Mouse (Mus musculus) small intestine, adult 2 months (tissue): ENCODE data around the gene Rassf3. TPM values are rescaled to one million over a fixed set of nuclear protein-coding genes. Genes with fewer than 3 reads are reported as not detected.
A peak's percentile ranks its signal among the peaks of the same experiment; 100 is the strongest.

ENCODE experiments used
- H3K27ac ChIP-seq: fragments of 200-500 bp; 2 replicates; pipeline ENCODE4 v1.5.1; 2012; ENCODE audit warnings: low read depth, low read length, control low read depth, inconsistent platforms; ENCODE audit not compliant: insufficient read depth
- H3K27me3 ChIP-seq: fragments of 200-500 bp; 2 replicates; pipeline ENCODE4 v1.6.1; 2012; ENCODE audit warnings: mild to moderate bottlenecking, moderate library complexity, low read length, inconsistent platforms; ENCODE audit not compliant: control insufficient read depth, insufficient read depth
- H3K36me3 ChIP-seq: fragments of 200-500 bp; 2 replicates; pipeline ENCODE4 v1.6.1; 2012; ENCODE audit warnings: mild to moderate bottlenecking, low read length, control low read depth, inconsistent platforms; ENCODE audit not compliant: control insufficient read depth, insufficient read depth
- H3K4me1 ChIP-seq: fragments of 200-500 bp; 2 replicates; pipeline ENCODE4 v1.6.1; 2012; ENCODE audit warnings: low read length, inconsistent platforms, mixed read lengths; ENCODE audit not compliant: control insufficient read depth, insufficient read depth, insufficient read length
- H3K4me3 ChIP-seq: fragments of 200-500 bp; 2 replicates; pipeline ENCODE4 v1.5.1; 2012; ENCODE audit warnings: low read depth, mild to moderate bottlenecking, control low read depth, inconsistent platforms, low read length, moderate library complexity
- CTCF ChIP-seq: fragments of 200-500 bp; IDR thresholded peaks from 2 replicates; pipeline ENCODE4 v1.5.1; 2012; ENCODE audit warnings: low read depth, mild to moderate bottlenecking, control low read depth, inconsistent platforms, low read length, moderate library complexity, mixed read lengths; ENCODE audit not compliant: insufficient replicate concordance, insufficient read length; ENCODE audit errors: extremely low read depth
- POLR2A ChIP-seq: fragments of 200-500 bp; IDR thresholded peaks from 2 replicates; pipeline ENCODE4 v1.6.1; 2012; ENCODE audit warnings: low read depth, mild to moderate bottlenecking, control low read depth, inconsistent platforms, low read length, moderate library complexity
- WGBS: fragments of 180-500 bp; shearing (Covaris S2); methylation state at CpG from one replicate; pipeline ENCODE4 v1.1.7; 2018; 5-methylcytosine and 5-hydroxymethylcytosine counted together
- polyA plus RNA-seq: library from polyadenylated mRNA; depleted of rRNA; stranded (reverse); fragments of >200 nt; gene quantifications from 2 replicates; pipeline ENCODE4 v1.2.3, GENCODE M21; 2012; rRNA removed

Rassf3 gene
- polyA plus RNA-seq: 16.5 and 25.8 TPM in 2 replicates

DNA sequence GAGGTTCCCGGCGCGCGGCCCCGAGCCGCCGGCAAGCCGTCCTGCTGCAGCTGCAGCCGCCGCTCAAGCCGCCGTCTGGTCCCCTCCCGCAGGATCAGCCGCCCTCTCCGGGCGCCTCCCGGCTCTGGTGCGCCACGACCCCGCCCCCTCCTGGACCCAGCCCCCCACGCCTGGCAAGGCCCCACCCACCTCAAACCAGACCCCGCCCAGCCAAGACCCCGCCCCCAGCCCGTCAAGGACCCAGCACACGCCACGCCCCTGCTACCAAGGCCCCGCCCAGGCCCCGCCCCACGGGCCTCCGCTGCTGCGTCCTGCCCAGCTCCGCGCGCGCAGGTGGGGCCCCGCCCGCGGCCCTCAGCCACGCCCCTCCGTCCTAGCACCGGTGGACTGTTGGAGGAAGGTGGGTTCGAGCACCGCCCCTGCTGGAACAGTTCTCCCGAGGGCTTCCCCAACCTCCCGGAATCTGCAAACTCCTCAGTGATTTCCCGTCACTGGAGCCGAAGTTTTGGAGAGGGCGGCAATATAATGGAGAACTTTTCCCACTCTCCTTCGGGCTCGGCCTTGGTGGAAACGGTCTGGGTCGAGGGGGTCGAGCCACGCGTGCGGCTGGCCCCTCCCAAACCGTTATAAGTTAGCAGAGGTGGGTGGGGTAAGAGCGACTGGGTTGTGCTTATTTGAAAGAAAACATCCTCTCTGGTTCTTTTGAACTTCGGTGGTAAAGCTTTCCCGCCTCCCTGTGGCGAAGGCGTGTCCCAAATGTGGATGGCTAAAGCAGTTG lies at the start of gene Rassf3:
Gene Rassf3 (minus strand): TSS at position 158 of the 778 bp plus-strand sequence.
- H3K27ac ChIP-seq: peak within 1 kb of the TSS; percentile 74
- TF ChIP-seq CTCF (peak; percentile 31; the same call in 1 of the 2 replicates), POLR2A (peak; percentile 91)
- WGBS: 5% methylated on average over 49 of the region's 62 CpGs
- H3K27me3 ChIP-seq: no peaks in the 10 kb centered on the region
- H3K36me3 ChIP-seq: no peaks in the 10 kb centered on the region
- peak within 1 kb of the TSS; percentile 79 for H3K4me3 ChIP-seq
- peaks cover 16% of the 10 kb centered on the region for H3K4me1 ChIP-seq

DNA sequence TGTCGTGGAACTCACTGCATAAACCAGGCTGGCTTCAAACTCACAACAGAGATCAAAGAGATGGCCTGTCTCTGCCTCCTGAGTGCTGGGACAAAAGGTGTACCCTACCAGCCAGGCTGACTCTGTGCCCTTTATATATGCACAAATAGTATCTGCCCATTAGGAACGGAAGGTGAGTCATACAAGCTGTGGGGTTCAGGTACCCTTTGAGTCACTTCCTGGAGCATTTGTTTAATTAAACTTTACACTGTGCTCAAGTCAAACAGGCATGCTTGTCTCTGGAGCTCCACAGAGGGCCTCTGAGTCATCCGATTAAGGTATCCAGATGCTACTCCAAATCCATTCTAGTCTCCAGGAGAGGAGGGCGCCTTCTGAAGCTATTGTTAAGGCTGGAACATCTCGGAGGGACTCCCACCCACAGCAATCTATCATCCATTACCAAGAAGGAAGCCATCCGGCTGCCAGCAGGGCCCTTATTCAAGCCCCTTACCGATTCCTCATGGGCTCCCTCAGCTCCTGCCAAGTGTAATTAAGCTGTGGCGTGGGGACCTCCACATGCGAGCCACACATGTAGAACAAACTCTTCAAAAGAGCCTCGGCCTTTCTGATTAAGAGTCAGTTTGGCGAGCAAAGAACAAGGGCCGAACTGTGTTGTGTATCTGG lies 44.9 kb upstream of the Rassf3 start:
- Histone ChIP-seq H3K27me3 (no peaks in the 10 kb centered on the region), H3K4me1 (peaks cover 12% of the 10 kb centered on the region; the same call in 1 of the 2 replicates), H3K4me3 (no peak overlapping the region), H3K27ac (peak overlapping the region; percentile 78), H3K36me3 (0 out of 2 replicates have a peak, but pooled peaks cover 1% of the 10 kb centered on the region)
- TF ChIP-seq POLR2A (no peak), CTCF (no peak)
- 25% methylated on average over 12 of the region's 12 CpGs for WGBS

DNA sequence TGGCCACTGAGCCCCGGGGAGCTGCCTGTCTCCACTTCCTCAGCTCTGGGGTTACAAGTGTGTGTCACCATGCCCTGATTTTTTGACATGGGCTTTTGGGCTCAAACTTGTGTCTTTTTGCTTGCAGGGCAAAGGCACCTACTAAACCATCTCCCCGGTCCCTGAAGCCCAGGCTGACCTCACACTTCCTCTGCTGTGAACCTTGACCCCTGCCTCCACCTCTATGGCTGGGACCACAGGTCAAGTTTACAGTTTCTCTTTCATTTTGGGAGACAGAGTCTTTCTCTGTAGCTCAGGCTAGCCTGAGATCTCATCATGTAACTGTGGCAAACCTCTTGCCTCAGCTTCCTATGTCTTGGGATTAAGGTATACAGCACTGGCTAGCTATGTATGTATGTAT lies 43.6 kb upstream of the Rassf3 start:
- Histone ChIP-seq H3K4me3 (no peak overlapping the region), H3K4me1 (peaks cover 12% of the 10 kb centered on the region; the same call in 1 of the 2 replicates), H3K27ac (no peak overlapping the region), H3K27me3 (no peaks in the 10 kb centered on the region), H3K36me3 (0 out of 2 replicates have a peak, but pooled peaks cover 1% of the 10 kb centered on the region)
- TF ChIP-seq POLR2A (no peak), CTCF (no peak)
- WGBS: 38% methylated on average over 2 of the region's 2 CpGs

DNA sequence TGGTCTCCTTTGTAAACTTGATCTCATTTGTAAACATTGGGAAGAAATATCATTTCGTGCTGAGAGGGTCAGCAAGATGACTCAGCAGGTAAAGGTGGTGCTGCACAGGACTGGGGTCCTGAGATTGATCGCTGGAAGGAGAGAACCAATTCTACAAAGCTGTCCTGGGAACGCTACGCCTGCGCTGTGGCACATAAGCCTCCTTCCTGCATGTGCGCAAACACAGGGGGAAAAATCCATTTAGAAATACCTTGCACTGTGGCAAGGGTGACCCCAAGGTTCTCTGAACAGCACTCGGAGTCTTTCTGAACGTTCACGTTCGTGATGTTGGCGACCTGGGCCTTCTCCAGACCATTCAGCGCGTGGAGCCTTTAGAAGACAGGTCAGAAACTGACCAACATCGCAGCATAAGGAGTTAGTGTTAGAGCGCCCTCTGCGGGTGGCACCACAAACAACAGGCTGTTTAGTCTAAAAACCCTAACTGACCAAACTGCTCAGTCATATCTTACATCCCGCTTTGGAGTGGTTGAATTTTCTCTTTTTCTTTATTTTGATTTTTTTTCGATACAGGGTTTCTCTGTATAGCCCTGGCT lies 40.0 kb upstream of the Rassf3 start:
- TF ChIP-seq CTCF (peak; percentile 76; the same call in 1 of the 2 replicates), POLR2A (no peak)
- H3K27ac ChIP-seq: no peak overlapping the region
- no peaks in the 10 kb centered on the region for H3K27me3 ChIP-seq
- 24% methylated on average over 18 of the region's 18 CpGs for WGBS
- H3K4me3 ChIP-seq: no peak overlapping the region
- peaks cover 11% of the 10 kb centered on the region; the same call in 1 of the 2 replicates for H3K4me1 ChIP-seq
- no peaks in the 10 kb centered on the region for H3K36me3 ChIP-seq

DNA sequence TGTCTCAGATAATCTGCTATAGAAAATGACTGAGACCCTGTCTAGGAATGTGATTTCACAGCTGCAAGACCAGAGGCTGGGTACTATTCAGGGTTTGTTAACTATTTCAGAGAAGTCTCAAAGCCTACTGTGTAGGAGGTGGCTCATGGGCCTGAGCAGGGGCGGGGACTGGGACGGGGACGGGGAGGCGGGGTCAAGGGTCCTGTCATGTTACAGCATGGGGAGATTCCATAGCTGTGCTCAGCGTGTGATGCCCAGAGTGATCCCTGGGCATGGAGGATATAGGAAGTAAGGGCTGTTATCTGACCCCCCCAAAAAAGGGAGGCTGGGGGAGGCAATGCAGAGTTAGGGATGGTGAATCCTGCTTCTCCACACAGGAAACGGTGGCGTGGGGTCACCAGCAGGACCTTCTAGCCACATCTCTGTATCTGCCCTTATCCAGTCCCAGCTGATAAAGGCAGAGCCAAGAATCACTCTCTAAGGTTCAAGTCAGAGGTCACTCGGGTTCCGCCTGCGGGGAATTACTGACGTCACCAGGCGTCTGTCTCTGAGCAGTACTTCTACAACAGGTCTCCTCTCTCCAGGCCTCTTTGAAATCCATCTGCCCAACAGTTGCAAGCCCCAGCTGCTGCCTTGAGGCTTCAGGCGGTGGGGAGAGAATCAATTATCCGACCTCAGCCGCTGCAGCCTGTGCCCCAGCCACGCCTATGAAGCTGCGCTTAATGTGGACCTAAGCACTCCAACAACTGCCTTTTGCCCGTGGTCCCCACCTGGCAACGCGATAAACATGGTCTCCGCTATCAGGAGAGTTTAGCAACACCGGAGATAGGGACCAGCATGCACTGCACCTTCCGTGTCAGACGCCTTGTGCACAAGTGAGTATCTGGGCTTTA lies 33.9 kb upstream of the Rassf3 start:
- H3K4me1 ChIP-seq: peaks cover 16% of the 10 kb centered on the region
- H3K4me3 ChIP-seq: peak overlapping the region; percentile 44
- peak overlapping the region; percentile 84 for H3K27ac ChIP-seq
- H3K36me3 ChIP-seq: no peaks in the 10 kb centered on the region
- no peaks in the 10 kb centered on the region for H3K27me3 ChIP-seq
- WGBS: 15% methylated on average over 24 of the region's 24 CpGs
- TF ChIP-seq CTCF (peak; percentile 6; the same call in 1 of the 2 replicates), POLR2A (peak; percentile 24; the same call in 1 of the 2 replicates)

DNA sequence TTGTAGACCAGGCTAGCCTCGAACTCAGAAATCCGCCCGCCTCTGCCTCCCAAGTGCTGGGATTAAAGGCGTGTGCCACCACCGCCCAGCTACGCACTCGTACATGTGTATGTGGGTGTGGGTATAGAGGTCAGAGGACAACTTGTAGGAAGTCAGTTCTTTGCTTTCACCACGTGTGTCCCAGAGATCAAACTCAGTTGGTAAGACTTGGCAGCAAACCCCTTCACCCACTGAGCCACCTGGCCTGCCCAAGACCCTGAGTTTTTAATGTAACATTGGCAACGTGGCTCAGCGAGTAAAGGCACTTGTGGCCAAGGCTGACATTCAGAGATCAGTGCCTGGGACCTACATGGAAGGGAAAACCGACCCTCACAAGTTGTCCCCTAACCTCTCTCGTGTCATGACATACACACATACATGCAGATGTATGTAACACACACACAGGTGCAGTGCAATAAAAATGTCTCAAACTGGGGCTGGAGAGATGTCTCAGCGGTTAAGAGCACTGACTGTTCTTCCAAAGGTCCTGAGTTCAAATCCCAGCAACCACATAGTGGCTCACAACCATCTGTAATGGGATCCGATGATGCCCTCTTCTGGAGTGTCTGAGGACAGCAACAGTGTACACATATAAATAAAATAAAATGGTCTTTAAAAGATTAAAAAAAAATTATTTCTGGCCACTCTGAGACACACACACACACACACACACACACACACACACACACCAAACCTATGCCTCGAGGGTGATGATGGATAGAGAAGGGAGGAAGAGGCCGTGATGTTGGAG lies 31.8 kb upstream of the Rassf3 start:
- Histone ChIP-seq H3K27me3 (no peaks in the 10 kb centered on the region), H3K36me3 (no peaks in the 10 kb centered on the region), H3K27ac (no peak overlapping the region), H3K4me3 (no peak overlapping the region), H3K4me1 (peaks cover 16% of the 10 kb centered on the region)
- TF ChIP-seq CTCF (no peak), POLR2A (no peak)
- 79% methylated on average over 16 of the region's 16 CpGs for WGBS
